Mouse (Mus musculus) myocyte (in vitro differentiated cells): Measurements from ENCODE around the gene Abcc1. TPM values are rescaled to one million over a fixed set of nuclear protein-coding genes. Genes with fewer than 3 reads are reported as not detected.

Experiments used
- H3K27me3 ChIP-seq: one replicate; pipeline ENCODE4 v1.6.1; 2011; ENCODE audit not compliant: control insufficient read depth, insufficient read depth, insufficient read length
- H3K36me3 ChIP-seq: one replicate; pipeline ENCODE4 v1.6.1; 2011; ENCODE audit not compliant: control insufficient read depth, insufficient read depth
- H3K4me2 ChIP-seq: one replicate; pipeline ENCODE4 v1.6.1; 2011; ENCODE audit warnings: low read depth, control low read depth
- H3K4me3 ChIP-seq: one replicate; pipeline ENCODE4 v1.5.1; 2011; ENCODE audit warnings: mild to moderate bottlenecking, control low read depth, moderate library complexity
- H3K79me2 ChIP-seq: one replicate; pipeline ENCODE4 v1.6.1; 2011; ENCODE audit not compliant: control insufficient read depth, insufficient read depth
- H3ac ChIP-seq: one replicate; pipeline ENCODE4 v1.6.1; 2011; ENCODE audit not compliant: control insufficient read depth, insufficient read length
- CEBPB ChIP-seq: IDR thresholded peaks from 2 replicates; pipeline ENCODE4 v1.6.1; 2011; ENCODE audit warnings: mild to moderate bottlenecking, moderate library complexity; ENCODE audit not compliant: poor library complexity, insufficient read depth, severe bottlenecking
- E2F4 ChIP-seq: IDR thresholded peaks from one replicate; pipeline ENCODE4 v1.6.1; 2011; ENCODE audit warnings: mild to moderate bottlenecking, control low read depth, moderate library complexity; ENCODE audit not compliant: insufficient read depth
- MAX ChIP-seq: IDR thresholded peaks from one replicate; pipeline ENCODE4 v1.6.1; 2011; ENCODE audit warnings: low read depth, mild to moderate bottlenecking, control low read depth
- MYOD1 ChIP-seq, 3 experiments: IDR thresholded peaks; one replicate each; pipeline ENCODE4 v1.6.1; 2011; ENCODE audit warnings: control low read depth in 2 of 3, low read depth in 2 of 3, mild to moderate bottlenecking in 2 of 3, moderate library complexity in 1 of 3; ENCODE audit not compliant: insufficient read length in 2 of 3, control insufficient read depth in 1 of 3
- MYOG ChIP-seq, 3 experiments: IDR thresholded peaks; one replicate each; pipeline ENCODE4 v1.6.1; 2011; ENCODE audit warnings: control low read depth in 2 of 3, low read depth in 2 of 3, mild to moderate bottlenecking in 2 of 3; ENCODE audit not compliant: insufficient read length in 2 of 3, control insufficient read depth in 1 of 3, insufficient read depth in 1 of 3
- POLR2A ChIP-seq: IDR thresholded peaks from one replicate; pipeline ENCODE4 v1.6.1; 2011; ENCODE audit warnings: low read depth, mild to moderate bottlenecking, control low read depth, moderate library complexity; ENCODE audit not compliant: insufficient read length
- POLR2AphosphoS2 ChIP-seq: IDR thresholded peaks from one replicate; pipeline ENCODE4 v1.6.1; 2011; ENCODE audit warnings: low read depth, control low read depth; ENCODE audit not compliant: insufficient read length
- REST ChIP-seq: IDR thresholded peaks from one replicate; pipeline ENCODE4 v1.6.1; 2011; ENCODE audit warnings: mild to moderate bottlenecking, control low read depth, moderate library complexity; ENCODE audit not compliant: insufficient read depth, insufficient read length
- SRF ChIP-seq: IDR thresholded peaks from one replicate; pipeline ENCODE4 v1.6.1; 2011; ENCODE audit warnings: low read depth; ENCODE audit not compliant: control insufficient read depth, insufficient read length
- TCF12 ChIP-seq: IDR thresholded peaks from one replicate; pipeline ENCODE4 v1.6.1; 2011; ENCODE audit warnings: mild to moderate bottlenecking, control low read depth; ENCODE audit not compliant: poor library complexity, insufficient read depth, severe bottlenecking
- TCF3 ChIP-seq: IDR thresholded peaks from one replicate; pipeline ENCODE4 v1.6.1; 2011; ENCODE audit warnings: low read depth, control low read depth; ENCODE audit not compliant: insufficient read length
- USF1 ChIP-seq: IDR thresholded peaks from one replicate; pipeline ENCODE4 v1.6.1; 2011; ENCODE audit warnings: low read depth, mild to moderate bottlenecking, control low read depth, moderate library complexity
- polyA plus RNA-seq: library from polyadenylated mRNA; unstranded; fragments of >200 nt; fragmentation: generic; extraction: Trizol; gene quantifications from one replicate; pipeline ENCODE4 v1.2.1, GENCODE M21; 2012; ENCODE audit warnings: missing spikeins

Gene Abcc1
- polyA plus RNA-seq, 1 experiment = 23.0 TPM

DNA sequence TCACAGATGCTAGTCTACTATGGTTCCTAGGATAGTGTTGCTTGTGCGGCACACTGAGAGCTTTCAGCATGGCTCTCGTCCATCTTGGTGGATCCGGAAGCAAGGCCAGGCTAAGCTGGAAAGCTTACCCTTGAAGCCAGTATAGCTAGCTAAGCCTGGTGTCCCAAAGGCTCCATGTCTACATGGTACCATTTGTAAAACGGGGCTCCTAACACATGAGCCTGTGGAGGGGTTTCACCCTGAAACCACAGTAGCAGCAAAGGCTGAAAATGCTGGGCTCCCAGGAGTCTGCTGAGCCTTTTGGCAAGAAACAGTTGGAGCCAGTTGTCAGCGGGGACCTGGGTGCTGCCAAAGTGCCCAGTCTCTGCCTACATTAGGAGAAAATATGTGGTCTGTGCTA is 71.6 kb downstream of the Abcc1 start:
- Histone ChIP-seq H3K4me2 (no peak overlapping the region), H3K79me2 (no peaks in the 10 kb centered on the region), H3K4me3 (no peak overlapping the region), H3ac (no peak overlapping the region), H3K27me3 (no peaks in the 10 kb centered on the region), H3K36me3 (peaks cover 8% of the 10 kb centered on the region)
- no peak for TF ChIP-seq USF1
- no peak for TF ChIP-seq MAX
- no peak for TF ChIP-seq TCF12
- TF ChIP-seq SRF = no peak
- no peak for TF ChIP-seq E2F4
- TF ChIP-seq MYOG (IDR thresholded peaks at IDR 0.05; ENCODE audit: control insufficient read depth in 1 of 3, insufficient read depth in 1 of 3, insufficient read length in 2 of 3, low read depth in 2 of 3) = no peak
- TF ChIP-seq MYOD1 (IDR thresholded peaks at IDR 0.05; ENCODE audit: control insufficient read depth in 1 of 3, insufficient read length in 2 of 3, low read depth in 2 of 3) = no peak
- no peak for TF ChIP-seq TCF3
- TF ChIP-seq POLR2A = no peak
- TF ChIP-seq POLR2AphosphoS2 = no peak
- no peak for TF ChIP-seq REST
- TF ChIP-seq CEBPB = no peak

DNA sequence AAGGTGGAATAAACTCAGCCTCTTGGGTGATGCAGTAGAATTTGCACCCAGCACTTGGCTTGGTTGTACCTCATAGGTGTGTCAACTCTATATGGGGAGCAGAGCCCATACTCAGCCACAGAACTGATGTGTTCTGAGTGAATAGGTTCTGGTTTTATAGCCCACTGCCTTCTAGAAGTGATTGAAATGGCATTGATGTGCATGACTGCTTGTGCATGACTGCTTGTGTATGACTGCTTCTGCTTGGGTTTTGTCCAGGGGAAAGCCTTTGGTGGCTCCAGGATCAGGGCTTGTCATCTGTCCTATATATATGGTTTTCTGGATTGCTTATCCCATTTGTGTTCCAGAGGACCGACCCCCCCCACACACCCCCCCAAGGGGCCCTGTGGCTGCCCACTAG is 74.2 kb downstream of the Abcc1 start:
- Histone ChIP-seq H3ac (no peak overlapping the region), H3K36me3 (peaks cover 15% of the 10 kb centered on the region), H3K4me3 (no peak overlapping the region), H3K4me2 (no peak overlapping the region), H3K79me2 (no peaks in the 10 kb centered on the region), H3K27me3 (no peaks in the 10 kb centered on the region)
- TF ChIP-seq REST = no peak
- no peak for TF ChIP-seq TCF12
- TF ChIP-seq USF1 = no peak
- TF ChIP-seq TCF3 = no peak

GRCm38 (mm10) chr16:14437446-14437982 is 76.2 kb downstream of the Abcc1 start:
- Histone ChIP-seq H3K36me3 (peaks cover 9% of the 10 kb centered on the region), H3K4me3 (no peak overlapping the region), H3K79me2 (no peaks in the 10 kb centered on the region), H3K27me3 (no peaks in the 10 kb centered on the region), H3ac (no peak overlapping the region), H3K4me2 (no peak overlapping the region)
- TF ChIP-seq MAX = no peak
- TF ChIP-seq USF1 = no peak
- TF ChIP-seq MYOD1 (IDR thresholded peaks at IDR 0.05; ENCODE audit: control insufficient read depth in 1 of 3, insufficient read length in 2 of 3, low read depth in 2 of 3) = no peak
- TF ChIP-seq POLR2A = no peak
- no peak for TF ChIP-seq SRF
- TF ChIP-seq REST = no peak
- TF ChIP-seq CEBPB = no peak
- TF ChIP-seq TCF3 = no peak
- no peak for TF ChIP-seq MYOG (IDR thresholded peaks at IDR 0.05; ENCODE audit: control insufficient read depth in 1 of 3, insufficient read depth in 1 of 3, insufficient read length in 2 of 3, low read depth in 2 of 3)
- no peak for TF ChIP-seq E2F4
- no peak for TF ChIP-seq POLR2AphosphoS2
- no peak for TF ChIP-seq TCF12

GRCm38 (mm10) chr16:14438561-14438960 is 77.2 kb downstream of the Abcc1 start:
- Histone ChIP-seq H3K36me3 (peaks cover 12% of the 10 kb centered on the region), H3K27me3 (no peaks in the 10 kb centered on the region)
- TF ChIP-seq MAX (no peak), POLR2AphosphoS2 (no peak), SRF (no peak), POLR2A (no peak), E2F4 (no peak), REST (no peak), TCF3 (no peak), MYOD1 (IDR thresholded peaks at IDR 0.05; ENCODE audit: control insufficient read depth in 1 of 3, insufficient read length in 2 of 3, low read depth in 2 of 3) (no peak), CEBPB (no peak), USF1 (no peak), TCF12 (no peak), MYOG (IDR thresholded peaks at IDR 0.05; ENCODE audit: control insufficient read depth in 1 of 3, insufficient read depth in 1 of 3, insufficient read length in 2 of 3, low read depth in 2 of 3) (no peak)

DNA sequence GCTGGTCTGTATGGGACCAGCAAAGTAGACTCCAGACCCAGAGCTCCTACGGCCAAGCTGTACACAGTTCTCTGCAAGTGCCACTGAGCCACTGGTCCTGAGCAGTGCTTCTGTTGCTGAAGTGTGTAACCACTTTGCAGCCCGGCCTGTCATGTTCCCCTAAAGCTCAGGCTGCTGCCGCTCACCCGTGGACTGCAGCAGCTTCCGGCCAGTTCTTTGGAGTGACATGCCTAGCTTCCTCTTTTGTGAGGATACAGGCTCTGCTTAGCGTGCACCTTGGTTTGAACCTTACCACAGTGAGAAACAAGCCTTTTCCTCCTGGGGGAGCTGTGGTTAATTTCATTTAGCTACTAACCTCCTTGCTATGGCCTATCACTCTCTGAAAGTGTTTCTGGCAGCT is 77.7 kb downstream of the Abcc1 start:
- H3K27me3 ChIP-seq = no peaks in the 10 kb centered on the region
- no peak overlapping the region for H3K4me3 ChIP-seq
- peaks cover 12% of the 10 kb centered on the region for H3K36me3 ChIP-seq
- H3K79me2 ChIP-seq = no peaks in the 10 kb centered on the region
- no peak overlapping the region for H3K4me2 ChIP-seq
- TF ChIP-seq SRF (no peak), TCF12 (no peak)
- no peak overlapping the region for H3ac ChIP-seq

More at GRCm38 (mm10) chr16:14438561-14438960, 77.2 kb downstream of the Abcc1 start:
- Histone ChIP-seq H3ac (no peak overlapping the region), H3K4me3 (no peak overlapping the region), H3K4me2 (no peak overlapping the region), H3K79me2 (no peaks in the 10 kb centered on the region)
